Mouse (Mus musculus) spleen, adult 12 weeks (tissue): Measurements from ENCODE around the gene Dclk2.

ENCODE experiments used
- DNase-seq: peaks from one replicate; pipeline ENCODE4 v3.0.0; 2022; ENCODE audit warnings: low spot score

Dclk2 gene

GRCm38 (mm10) chr3:86920343-86921083 lies at the start of gene Dclk2:
Gene Dclk2 (minus strand): TSS chr3:86920852.
- peak; percentile 41 for DNase-seq

- DNase-seq = no peak
Observed at GRCm38 (mm10) chr3:86962665-86963435, 42.2 kb upstream of the Dclk2 start.

GRCm38 (mm10) chr3:86961395-86961669 lies 40.7 kb upstream of the Dclk2 start:
- no peak for DNase-seq

- no peak for DNase-seq
Observed at GRCm38 (mm10) chr3:86960656-86961394, 40.2 kb upstream of the Dclk2 start.

- DNase-seq = no peak
Observed at GRCm38 (mm10) chr3:86959088-86959487, 38.4 kb upstream of the Dclk2 start.

GRCm38 (mm10) chr3:86955376-86955775 lies 34.7 kb upstream of the Dclk2 start:
- no peak for DNase-seq

- DNase-seq = no peak
Observed at GRCm38 (mm10) chr3:86954521-86954920, 33.9 kb upstream of the Dclk2 start.

GRCm38 (mm10) chr3:86953819-86954218 lies 33.2 kb upstream of the Dclk2 start:
- DNase-seq = no peak

- DNase-seq = no peak
Observed at GRCm38 (mm10) chr3:86950652-86951051, 30.0 kb upstream of the Dclk2 start.

- DNase-seq = no peak
Observed at GRCm38 (mm10) chr3:86936254-86936836, 15.7 kb upstream of the Dclk2 start.

- DNase-seq = no peak
Observed at GRCm38 (mm10) chr3:86933446-86933845, 12.8 kb upstream of the Dclk2 start.

- DNase-seq = no peak
Observed at GRCm38 (mm10) chr3:86923686-86924085, 3.0 kb upstream of the Dclk2 start.

- DNase-seq = no peak
Observed at GRCm38 (mm10) chr3:86921181-86921975, 726 bp upstream of the Dclk2 start.

GRCm38 (mm10) chr3:86919641-86920342 lies 860 bp downstream of the Dclk2 start:
- peak; percentile 4 for DNase-seq

GRCm38 (mm10) chr3:86917048-86917447 lies 3.6 kb downstream of the Dclk2 start:
- DNase-seq = no peak

- no peak for DNase-seq
Observed at GRCm38 (mm10) chr3:86916626-86917025, 4.0 kb downstream of the Dclk2 start.

- DNase-seq = no peak
Observed at GRCm38 (mm10) chr3:86915291-86915690, 5.4 kb downstream of the Dclk2 start.

- no peak for DNase-seq
Observed at GRCm38 (mm10) chr3:86914316-86914715, 6.3 kb downstream of the Dclk2 start.

GRCm38 (mm10) chr3:86898366-86898765 lies 22.3 kb downstream of the Dclk2 start:
- no peak for DNase-seq

GRCm38 (mm10) chr3:86897551-86897950 lies 23.1 kb downstream of the Dclk2 start:
- DNase-seq = no peak

- DNase-seq = no peak
Observed at GRCm38 (mm10) chr3:86897066-86897465, 23.6 kb downstream of the Dclk2 start.
